Mouse (Mus musculus): ENCODE measurements around the gene Vps18.

The Vps18 gene

DNA sequence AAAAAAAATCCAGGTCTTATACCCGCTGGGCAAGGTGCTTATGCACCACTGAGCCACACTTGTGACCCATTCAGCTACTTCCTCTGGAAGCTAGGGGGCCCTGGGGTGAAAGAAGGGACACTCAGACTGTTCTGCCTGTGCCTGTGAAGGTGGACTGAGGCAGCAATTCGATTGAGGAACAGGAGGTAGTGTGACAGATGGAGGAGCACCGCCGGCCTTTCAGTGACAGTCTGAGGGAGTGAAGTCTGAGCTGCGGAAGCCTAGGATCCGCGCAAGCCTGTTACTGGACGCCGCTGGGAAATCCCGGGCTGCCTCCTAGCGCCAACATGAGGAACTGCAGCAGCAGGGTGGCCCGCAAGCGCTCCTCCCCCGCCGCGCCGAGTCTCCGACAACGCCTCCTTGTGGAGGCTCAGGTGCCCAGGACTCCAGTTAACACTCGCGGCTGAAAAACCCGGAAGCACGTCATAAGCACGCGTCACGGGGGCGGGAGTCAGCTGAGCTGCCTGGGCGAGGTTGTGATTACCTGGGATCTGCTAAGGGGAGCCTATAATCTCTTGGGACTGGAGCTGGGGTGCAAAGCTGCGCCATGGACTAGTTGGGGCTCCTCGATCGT lies at the start of gene Vps18:
Vps18 (plus strand) TSS at position 471 of the 613 bp plus-strand sequence.
- DNase-seq (ENCODE audit: low spot score in 2 of 2): peak; percentile 95 to 99

DNA sequence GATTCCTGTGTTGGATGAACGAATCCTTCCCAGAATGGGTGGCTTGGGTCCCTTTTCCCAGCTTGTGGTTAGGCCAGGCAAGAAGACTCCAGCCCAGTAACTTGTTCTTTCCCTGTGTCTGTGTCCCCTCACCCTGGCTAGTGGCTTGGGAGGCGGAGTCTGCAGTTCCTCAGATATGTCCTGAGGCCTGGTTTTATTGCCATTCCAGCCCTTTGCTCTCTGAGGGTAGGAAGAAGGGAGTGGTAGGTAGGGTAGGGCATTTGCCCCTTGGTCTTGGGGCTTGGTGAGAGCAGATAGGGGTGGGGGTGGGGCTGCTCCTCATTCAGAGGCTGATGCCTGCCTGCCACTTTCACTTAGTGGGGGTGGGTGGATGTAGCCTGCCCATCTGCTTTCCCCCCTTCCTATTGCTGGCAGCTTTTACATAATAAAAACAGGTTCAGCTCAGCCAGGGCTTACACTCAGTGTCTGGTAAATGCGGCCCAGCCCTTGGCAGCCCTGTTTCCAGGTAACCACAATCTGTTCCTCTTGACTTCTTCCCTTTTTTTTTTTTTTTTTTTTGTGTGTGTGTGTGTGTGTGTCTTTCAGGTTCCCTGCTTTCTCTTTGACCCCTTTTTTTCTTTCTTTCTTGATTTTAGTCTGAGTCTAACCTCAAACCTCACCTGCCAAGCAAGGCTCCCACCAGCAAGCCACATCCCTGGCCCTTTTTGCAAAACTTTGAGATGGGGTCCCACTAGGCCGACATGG lies 48.3 kb upstream of the Vps18 start:
- DNase-seq (ENCODE audit: low spot score in 2 of 2): no peak

DNA sequence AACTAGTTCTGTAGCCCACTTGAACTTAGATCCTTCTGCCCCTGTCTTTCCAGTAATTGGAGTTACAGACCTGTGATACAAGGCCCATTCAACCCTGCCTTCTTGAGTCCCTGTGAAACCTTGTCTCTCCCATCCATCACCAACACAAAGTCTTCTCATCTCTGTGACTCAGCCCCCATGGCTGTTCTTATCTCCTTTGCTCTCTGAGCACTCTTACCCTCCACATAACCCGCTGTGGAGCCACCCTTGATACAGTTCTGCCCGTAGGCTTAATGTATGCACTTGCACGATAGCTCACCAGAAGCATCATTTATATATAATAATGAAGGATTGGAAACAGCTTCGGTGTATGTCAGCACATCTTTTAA lies 47.7 kb upstream of the Vps18 start:
- no peak for DNase-seq (ENCODE audit: low spot score in 2 of 2)

DNA sequence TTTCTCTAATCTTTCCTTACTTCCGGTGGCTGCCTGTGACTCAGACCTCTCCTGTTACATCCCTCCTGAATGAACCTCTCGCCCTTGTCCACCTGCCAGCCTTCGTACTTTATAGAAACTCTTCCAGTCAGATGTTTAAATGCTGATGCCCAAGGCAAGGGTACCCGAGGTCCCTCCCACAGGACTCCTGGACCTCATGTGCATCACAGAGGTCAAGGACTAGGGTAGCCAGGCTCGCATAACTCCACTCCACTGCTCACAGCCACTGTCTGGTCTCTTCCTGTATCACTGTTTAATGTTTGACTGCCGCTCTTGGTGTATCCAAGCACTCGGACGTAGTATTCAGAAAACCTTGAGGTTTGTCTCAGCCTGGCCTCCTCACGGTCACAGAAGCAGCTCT lies 46.0 kb upstream of the Vps18 start:
- no peak for DNase-seq (ENCODE audit: low spot score in 2 of 2)

DNA sequence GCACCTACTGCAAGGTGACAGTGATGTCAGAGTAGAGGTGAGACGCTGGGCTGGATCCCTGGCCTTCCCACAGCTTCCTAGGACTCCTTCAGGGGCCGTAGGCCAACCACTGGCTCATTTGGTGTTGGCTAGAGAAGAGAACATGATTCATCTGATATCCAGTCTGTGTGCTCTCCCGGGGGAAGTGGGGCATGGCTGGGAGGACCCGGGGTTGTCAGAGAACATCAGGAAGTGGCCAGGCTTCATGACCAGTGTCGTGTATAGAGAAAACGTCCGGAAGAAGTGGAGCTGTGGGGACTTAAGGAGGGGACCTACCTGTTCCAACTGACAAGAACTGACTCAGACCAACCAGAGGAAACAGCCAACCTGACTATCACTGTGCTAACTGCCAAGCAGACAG lies 43.3 kb upstream of the Vps18 start:
- DNase-seq (ENCODE audit: low spot score in 2 of 2): no peak

DNA sequence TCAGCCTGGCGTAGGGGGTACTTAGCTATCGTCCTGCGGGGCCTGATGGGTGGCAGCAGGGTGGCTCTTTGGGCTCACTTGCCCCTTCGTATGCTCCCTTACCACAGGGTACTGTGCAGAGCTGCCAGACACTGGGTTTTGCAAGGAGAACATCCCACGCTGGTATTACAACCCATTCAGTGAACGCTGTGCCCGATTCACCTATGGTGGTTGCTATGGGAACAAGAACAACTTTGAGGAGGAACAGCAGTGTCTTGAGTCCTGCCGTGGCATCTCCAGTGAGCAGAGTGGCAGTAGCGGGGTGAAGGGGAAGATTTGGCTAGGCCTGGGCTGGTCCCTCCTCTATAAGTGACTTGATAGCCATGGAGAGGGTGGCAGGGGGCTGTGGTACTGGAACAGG lies 40.6 kb upstream of the Vps18 start:
- no peak for DNase-seq (ENCODE audit: low spot score in 2 of 2)

DNA sequence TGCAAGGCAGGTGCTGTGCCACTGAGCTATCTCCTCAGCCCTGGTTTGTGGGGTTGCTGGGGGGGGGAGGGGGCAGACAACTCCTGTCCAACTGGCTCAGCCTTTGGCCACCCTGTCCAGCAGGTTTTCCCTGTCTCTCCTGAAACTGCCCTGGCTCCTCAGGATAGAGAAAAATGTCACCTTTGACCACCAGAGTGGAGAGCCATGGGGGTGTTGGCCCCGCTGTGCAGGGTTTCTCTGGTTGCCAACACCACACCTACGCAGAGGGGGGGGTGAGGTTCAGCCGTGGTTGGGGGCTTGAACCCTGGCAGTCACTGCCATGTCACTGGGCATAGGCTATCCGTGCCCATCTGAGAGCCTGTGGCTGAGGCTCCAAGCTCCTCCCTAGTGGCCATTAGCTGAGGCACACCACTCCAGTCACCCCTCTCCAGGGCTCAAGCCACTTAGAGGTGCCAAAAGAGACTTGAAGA lies 38.9 kb upstream of the Vps18 start:
- no peak for DNase-seq (ENCODE audit: low spot score in 2 of 2)

DNA sequence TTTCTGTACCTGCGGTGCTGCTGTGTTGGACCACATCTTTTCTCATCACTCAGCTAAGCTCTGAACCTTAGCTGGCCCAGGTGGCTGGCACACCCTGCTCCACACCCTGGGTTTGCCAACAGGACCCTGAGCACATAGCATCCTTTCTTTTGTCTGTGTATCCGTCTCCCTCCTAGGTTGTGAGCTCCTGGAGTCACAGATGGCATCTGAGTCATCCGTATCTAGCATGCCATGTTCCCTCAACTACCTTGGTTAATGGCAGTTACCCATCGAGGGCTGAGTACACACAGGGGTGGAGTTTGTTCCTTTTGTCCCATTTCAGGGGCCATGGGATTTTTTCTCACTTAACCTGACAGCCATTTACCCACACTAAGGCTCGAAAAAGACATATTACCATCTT lies 38.2 kb upstream of the Vps18 start:
- no peak for DNase-seq (ENCODE audit: low spot score in 2 of 2)

DNA sequence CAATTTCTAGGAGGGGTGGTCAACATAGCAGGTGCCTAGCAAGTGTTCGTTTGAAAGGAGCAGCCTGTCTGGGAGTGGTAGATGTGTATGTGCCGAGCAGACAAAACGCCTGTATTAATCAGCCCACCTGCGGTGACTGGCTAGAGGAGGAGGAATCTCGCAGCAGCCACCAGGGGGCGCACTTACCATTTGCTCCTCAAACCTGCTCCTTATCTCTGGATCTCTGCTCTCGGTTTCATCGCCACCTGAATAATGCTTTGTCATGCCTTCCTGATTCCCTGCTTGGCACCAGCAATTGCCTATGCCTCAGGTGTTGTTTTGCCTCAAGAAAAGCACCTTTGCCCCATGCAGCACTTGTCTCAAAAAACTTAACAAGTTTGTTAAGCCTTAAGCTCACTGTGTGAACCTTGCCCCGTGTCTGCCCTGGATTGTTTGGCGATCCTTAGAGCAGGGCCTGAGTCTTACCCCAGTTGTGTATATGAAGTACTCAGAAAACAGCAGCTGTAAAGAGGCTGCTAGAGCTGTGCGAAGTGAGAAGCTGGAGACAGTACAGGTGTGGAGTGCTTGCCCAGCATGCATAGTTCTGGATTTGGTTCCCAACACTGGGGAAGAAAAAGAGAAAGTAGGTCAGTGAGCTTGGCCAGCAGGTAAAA lies 37.6 kb upstream of the Vps18 start:
- peak; percentile 72 to 88 for DNase-seq (ENCODE audit: low spot score in 2 of 2)

DNA sequence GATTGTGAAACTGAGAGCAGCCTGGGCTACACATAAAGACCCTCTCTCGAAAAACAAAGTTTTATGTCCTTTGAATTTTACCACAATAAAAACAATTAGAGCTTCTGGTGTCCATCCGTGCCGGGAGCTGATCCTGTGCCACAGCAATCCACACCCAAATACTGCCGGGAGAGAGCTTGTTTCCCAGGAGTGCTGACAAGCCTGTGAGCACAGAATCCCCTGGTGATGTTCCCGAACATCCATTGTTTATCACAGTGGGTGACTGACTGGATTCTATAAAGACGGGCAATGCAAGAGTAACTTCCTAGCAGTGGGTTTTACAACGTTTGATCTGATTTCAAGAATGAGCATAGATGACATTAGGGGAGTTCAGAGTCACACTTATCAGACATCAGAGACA lies 33.6 kb upstream of the Vps18 start:
- DNase-seq (ENCODE audit: low spot score in 2 of 2): no peak

DNA sequence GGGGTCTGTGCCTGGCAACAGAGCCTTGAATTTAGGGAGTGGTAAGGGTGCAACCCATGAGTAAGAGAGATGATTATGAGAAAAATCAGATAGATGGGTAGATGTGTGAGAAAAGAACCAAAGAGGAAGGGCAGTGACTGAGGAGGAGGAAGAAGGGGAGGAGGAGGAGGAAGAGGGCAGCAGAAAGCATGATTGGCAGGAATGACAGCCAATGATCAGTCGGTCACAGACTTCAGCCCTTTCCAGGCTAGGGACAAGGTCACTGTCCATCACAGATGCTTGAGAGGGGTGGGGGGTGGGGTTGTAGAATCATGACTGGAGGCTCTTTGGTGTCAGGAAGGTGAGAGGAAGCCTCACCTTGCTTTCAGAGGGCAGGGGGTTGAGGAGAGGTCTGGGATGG lies 28.0 kb upstream of the Vps18 start:
- DNase-seq (ENCODE audit: low spot score in 2 of 2): no peak

DNA sequence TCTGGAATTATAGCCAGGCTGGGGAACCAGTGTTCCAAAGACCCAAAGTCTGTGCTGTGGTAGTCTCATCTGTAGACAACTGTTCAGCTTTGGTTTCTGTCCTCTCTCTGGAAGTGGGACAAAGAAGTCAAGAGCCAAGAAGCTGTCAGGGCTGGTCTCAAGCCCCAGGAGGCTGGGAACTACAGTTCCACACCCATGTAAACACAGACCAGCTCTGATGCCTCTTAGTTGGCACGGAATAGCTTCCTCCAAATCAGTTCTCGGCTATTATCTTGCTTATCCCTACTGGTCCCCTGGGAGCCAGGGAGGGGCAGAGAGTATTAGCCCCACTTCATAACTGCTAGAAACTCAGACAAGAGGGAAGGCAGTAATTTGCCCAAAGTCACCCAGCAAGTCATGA lies 27.2 kb upstream of the Vps18 start:
- no peak for DNase-seq (ENCODE audit: low spot score in 2 of 2)

DNA sequence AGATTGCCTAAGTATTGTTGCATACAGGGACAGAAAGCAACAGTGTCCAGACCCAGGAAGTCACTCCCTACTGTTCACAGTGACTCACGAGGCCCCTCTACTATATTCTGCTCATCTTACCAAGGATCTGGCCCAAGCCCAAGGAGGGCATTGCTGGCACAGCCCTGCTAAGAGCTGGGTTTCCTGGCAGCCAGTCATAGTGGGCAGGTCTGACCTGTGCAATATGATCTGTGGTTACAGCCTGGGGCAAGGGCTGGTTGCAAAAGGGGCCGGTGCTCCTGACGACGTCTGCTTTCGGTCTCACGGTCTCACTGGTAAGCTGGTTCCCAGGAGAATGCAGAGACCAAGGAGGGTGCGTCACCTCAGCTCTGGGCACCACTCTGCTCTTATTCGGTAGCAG lies 25.6 kb upstream of the Vps18 start:
- DNase-seq (ENCODE audit: low spot score in 2 of 2): peak; percentile 47 to 65

DNA sequence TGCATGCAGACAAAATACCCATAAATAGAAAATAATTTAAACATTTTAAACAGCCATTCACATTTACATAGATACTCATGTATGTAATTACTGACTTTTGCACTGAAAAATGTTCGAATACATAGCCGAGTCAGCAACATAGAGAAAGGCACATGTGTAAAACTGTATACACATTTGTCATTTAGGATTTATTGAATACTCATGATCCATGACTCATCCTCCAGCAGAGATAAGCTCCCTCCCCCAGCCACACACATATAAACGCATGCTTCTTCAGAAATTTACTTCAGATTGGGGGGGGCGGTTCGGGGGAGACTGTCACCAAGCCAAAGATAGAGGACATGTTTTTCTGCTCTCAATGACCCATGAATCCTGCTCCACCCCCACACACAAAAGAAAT lies 24.7 kb upstream of the Vps18 start:
- DNase-seq (ENCODE audit: low spot score in 2 of 2): no peak

DNA sequence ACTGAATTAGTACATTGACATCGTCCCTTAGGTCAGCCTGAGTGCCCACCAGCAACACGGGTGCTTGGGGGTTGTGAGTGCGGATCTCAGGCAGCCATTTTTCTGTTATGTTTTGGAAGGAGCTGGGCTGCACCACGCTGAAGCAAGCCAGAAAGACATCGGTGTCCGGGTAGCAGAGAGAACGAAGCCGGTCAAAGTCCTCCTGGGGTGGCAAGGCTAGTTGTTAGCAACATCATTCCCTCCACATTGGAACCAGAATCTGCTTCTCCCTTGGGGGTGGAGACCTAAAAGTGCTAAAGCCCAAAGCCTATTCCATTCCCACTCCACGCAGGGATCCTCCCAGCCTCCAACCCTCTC lies 18.3 kb upstream of the Vps18 start:
- DNase-seq (ENCODE audit: low spot score in 2 of 2): no peak

DNA sequence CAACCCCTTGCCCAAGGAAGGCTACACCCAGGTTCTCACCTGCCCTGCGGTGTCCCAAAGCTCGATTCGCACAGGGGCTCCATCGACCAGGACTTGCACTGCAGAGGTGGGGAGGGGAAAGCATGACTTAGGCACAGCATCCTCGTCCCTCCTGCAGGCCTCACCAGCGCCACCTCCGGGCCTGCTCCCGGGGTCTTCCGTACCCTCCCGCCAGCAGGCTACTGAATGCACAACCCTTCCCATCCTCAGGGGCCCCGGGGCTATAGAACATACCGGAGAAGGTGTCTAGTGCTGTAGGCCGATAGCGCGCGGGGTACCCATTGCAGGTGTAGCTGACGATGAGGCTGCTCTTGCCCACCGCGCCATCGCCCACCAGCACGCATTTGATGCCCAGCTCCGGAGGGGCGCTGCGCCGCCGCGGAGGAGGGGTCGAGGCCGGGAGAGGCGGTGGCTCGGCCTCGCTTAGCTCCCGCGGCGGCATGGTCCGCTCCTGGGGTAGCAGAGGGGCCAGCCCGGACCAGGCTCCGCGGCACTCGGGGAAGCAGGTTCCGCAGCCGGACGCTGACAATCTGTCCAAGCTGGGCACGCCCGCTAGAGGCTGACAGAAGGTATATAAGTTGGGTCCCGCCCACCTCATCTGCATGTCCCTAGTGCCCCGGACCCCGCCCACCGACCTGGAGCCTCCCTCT lies 17.8 kb upstream of the Vps18 start, which contains the start of gene Rhov:
Rhov (minus strand) TSS at position 630 of the 689 bp plus-strand sequence.
- DNase-seq (ENCODE audit: low spot score in 2 of 2): peak; percentile 57 to 74

DNA sequence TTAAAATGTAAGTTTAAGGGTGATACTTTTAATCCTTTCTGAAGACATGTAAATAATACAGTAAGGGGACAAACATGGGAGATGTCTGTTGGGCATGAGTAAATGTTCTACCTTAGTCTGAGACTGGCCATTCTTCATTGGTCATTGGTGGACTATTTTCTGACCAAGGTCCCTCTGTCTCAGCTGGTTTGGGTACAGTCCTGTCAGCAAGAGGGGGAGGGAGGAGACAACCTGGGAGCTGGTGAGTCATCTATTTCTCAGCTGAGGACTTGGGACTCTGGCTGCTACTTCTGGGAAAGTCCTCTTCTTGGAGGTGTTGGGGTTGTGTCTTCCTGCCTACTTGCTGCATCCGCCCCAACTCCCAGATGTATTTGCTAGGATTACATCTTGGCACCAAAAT lies 14.4 kb upstream of the Vps18 start:
- DNase-seq (ENCODE audit: low spot score in 2 of 2): no peak

DNA sequence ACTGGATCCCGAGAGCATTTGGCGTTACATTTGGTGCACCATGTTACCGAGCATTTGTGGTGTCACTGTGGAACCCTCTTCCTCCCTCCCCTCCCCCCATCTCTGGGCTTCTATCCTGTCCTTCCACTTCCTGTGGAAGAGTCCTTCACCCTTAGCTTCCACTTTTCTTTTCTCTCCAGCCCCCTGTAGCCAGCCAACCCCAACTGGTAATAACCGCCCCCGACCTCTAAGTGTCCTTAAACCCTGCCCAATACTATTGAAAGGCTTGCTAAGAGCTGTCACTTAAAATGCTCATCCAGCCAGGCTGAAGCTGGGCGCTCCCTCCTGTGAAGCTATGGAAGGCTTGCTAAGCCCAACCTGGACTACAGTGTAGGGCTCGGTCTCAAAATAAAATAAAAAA lies 11.6 kb upstream of the Vps18 start:
- no peak for DNase-seq (ENCODE audit: low spot score in 2 of 2)

DNA sequence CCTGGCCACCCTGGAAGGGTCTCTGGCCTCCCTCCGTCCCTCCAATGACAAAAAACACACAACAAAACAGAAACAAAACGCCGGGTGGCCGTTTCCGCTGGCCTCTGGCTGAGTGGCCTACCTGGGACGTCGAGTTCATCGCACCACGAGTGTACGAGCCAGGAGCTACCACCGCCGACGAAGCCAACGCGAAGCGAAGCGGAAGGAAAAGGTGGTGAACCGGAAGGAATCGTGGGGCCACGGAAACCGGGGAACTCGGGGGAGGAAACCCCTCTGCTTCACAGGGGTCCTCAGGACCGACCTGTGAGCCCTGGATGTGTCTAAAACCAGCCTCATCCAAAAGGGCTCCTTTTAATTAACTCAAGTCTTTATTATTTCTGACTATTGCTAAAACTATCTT lies 10.7 kb upstream of the Vps18 start:
- no peak for DNase-seq (ENCODE audit: low spot score in 2 of 2)

DNA sequence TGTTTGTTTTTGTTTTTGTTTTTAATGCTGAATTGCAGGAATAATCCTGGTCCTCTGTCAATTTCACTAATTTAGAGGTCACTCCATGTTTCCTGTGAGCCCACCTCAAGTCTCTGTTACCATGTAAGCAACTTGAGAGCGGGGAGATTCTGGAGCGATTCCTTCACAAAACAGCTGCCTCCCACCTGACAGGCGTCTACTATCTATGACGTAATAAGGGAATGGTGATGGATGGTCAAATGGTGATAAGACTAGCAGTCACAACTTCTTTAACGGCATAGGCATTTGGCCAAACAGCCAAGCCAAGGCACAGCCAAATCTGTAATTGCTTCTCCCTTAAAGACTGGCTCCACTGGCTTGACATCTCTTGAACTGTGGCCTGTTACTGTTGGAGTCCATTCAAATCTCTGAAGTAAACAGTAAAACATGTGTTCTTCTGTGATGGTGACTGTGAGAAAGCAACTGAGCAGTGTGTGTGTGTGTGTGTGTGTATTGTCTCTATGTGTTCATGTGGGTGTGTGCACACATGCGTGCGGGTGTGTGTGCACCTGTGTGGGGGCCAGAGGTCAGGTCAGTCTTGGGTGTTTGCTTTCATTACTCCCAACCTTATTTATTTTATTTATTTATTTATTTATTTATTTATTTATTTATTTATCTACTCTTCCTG lies 6.5 kb upstream of the Vps18 start:
- no peak for DNase-seq (ENCODE audit: low spot score in 2 of 2)

DNA sequence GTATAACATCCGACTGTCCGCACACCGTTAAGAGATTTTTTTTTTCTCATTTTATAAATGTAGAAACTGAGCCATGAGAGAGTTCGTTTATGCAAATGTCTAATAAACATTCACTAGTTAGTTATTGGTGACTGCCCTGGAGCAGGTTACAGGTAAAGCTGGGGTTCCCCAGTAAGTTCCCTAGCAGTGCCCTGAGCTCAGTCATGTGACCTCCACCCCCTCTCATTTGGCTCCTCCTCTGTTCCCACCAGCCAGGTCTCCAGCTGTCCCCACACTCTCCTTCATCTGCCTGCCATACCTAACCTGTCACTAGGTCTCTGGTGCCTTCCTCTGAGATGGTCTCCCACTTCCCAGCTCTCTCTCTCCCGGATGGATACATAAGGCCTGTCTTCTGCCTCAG lies 1.2 kb upstream of the Vps18 start:
- no peak for DNase-seq (ENCODE audit: low spot score in 2 of 2)

DNA sequence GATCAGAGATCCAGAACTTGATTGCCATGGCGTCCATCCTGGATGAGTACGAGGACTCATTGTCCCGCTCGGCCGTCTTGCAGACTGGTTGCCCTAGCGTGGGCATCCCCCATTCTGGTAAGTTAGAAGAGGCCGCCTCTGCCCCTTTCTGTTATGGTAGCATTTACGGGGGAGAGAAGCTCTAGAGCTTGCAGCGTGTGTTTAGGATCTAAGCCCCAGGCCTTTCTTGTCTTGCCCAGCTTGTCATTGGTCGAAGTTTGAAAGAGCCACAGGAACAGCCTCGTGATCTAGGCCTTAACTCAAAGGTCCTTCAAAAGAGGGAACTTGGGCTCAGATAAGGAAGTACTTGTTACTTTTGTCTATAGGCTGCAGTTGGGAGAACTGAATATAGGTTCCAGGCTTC lies 475 bp downstream of the Vps18 start:
- no peak for DNase-seq (ENCODE audit: low spot score in 2 of 2)

Data from urinary bladder, postnatal 4 days (tissue).